Mouse (Mus musculus): ENCODE data around the gene Zan. TPM values are rescaled to one million over a fixed set of nuclear protein-coding genes. Genes with fewer than 3 reads are reported as not detected.

Zan gene
- polyA plus RNA-seq, 1 experiment from 2014 or later: 0.17 TPM

GRCm38 (mm10) chr5:137404081-137404480, 72.8 kb downstream of the Zan start:
- Histone ChIP-seq H3K4me3 (no peak overlapping the region), H3K4me1 (peaks cover 14% of the 10 kb centered on the region), H3K9ac (no peak overlapping the region), H3K27me3 (no peaks in the 10 kb centered on the region), H3K27ac (no peak overlapping the region), H3K36me3 (no peaks in the 10 kb centered on the region), H3K9me3 (no peaks in the 10 kb centered on the region), H3K4me2 (replicated peaks) (no peak overlapping the region)
- no peak for ATAC-seq (ENCODE audit: insufficient number of reproducible peaks, insufficient read depth, low FRiP score, low TSS enrichment)
- 70% methylated on average over 2 of the region's 2 CpGs for WGBS

GRCm38 (mm10) chr5:137394456-137394855, 82.4 kb downstream of the Zan start:
- Histone ChIP-seq H3K36me3 (no peaks in the 10 kb centered on the region), H3K4me2 (replicated peaks) (no peak overlapping the region), H3K4me3 (no peak overlapping the region), H3K4me1 (no peaks in the 10 kb centered on the region), H3K27ac (no peak overlapping the region), H3K27me3 (0 out of 2 replicates have a peak, but pooled peaks cover 5% of the 10 kb centered on the region), H3K9ac (no peak overlapping the region), H3K9me3 (no peaks in the 10 kb centered on the region)
- no peak for ATAC-seq (ENCODE audit: insufficient number of reproducible peaks, insufficient read depth, low FRiP score, low TSS enrichment)
- 46% methylated on average over 7 of the region's 7 CpGs for WGBS

DNA sequence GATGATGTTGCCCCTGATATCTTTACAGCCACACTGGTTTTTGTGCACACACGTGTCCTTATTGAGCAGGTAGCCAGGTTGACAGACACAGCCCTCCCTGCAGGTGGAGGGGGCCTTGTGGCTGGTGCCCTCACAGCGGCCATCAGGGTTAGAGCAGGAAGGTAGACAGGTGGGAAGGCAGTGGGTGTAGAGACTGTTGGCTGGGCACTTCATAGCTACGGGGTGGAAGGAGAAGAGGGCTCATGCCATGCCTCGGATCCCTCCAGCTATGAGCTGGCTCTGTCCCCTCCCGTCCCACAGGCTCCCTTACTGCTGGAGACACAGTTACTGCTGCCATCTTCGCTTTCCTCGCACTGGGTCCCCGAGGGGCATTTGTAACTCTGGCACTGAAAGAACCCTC, 85.2 kb downstream of the Zan start:
- Histone ChIP-seq H3K27me3 (0 out of 2 replicates have a peak, but pooled peaks cover 5% of the 10 kb centered on the region), H3K4me3 (no peak overlapping the region)
- 80% methylated on average over 8 of the region's 8 CpGs for whole genome bisulfite sequencing

DNA sequence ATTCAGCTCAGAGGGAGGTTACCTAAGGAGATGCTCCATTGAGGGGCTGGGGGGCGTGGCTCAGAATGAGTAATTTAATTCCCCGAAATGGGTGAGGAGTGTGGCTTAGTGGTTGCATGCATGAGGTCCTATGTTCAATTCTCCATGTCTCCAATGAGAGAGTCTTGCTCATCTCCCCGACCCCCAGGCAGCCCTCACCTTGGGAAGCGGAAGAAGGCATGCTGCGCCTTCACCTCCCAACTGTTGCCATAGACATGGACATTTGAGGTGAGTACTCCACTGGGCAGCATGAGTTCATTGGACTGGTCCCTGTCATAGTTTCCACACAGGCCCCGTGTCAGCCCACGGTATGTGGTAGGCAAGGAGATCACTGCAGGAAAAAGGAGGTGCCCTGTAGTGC, 90.2 kb downstream of the Zan start:
- no peaks in the 10 kb centered on the region for H3K9me3 ChIP-seq
- no peak overlapping the region for H3K4me3 ChIP-seq
- no peak for ATAC-seq (ENCODE audit: insufficient number of reproducible peaks, insufficient read depth, low FRiP score, low TSS enrichment)
- WGBS: 83% methylated on average over 7 of the region's 7 CpGs
- no peak overlapping the region for H3K27ac ChIP-seq
- H3K9ac ChIP-seq: no peak overlapping the region
- H3K4me2 ChIP-seq (replicated peaks): no peak overlapping the region
- no peaks in the 10 kb centered on the region for H3K36me3 ChIP-seq
- H3K27me3 ChIP-seq: no peaks in the 10 kb centered on the region
- no peaks in the 10 kb centered on the region for H3K4me1 ChIP-seq

More for the DNA sequence above, 85.2 kb downstream of the Zan start:
- Histone ChIP-seq H3K9me3 (no peaks in the 10 kb centered on the region), H3K27ac (no peak overlapping the region), H3K4me2 (replicated peaks) (no peak overlapping the region), H3K9ac (no peak overlapping the region), H3K36me3 (no peaks in the 10 kb centered on the region), H3K4me1 (no peaks in the 10 kb centered on the region)
- no peak for ATAC-seq (ENCODE audit: insufficient number of reproducible peaks, insufficient read depth, low FRiP score, low TSS enrichment)

- Histone ChIP-seq H3K9ac (no peak overlapping the region), H3K4me2 (replicated peaks) (no peak overlapping the region), H3K4me1 (0 out of 2 replicates have a peak, but pooled peaks cover 5% of the 10 kb centered on the region), H3K36me3 (no peaks in the 10 kb centered on the region), H3K27ac (no peak overlapping the region), H3K27me3 (no peaks in the 10 kb centered on the region), H3K4me3 (no peak overlapping the region), H3K9me3 (no peaks in the 10 kb centered on the region)
- 78% methylated on average over 7 of the region's 7 CpGs for WGBS
- ATAC-seq (ENCODE audit: insufficient number of reproducible peaks, insufficient read depth, low FRiP score, low TSS enrichment): no peak
Observed at GRCm38 (mm10) chr5:137383441-137383840, 93.4 kb downstream of the Zan start.

DNA sequence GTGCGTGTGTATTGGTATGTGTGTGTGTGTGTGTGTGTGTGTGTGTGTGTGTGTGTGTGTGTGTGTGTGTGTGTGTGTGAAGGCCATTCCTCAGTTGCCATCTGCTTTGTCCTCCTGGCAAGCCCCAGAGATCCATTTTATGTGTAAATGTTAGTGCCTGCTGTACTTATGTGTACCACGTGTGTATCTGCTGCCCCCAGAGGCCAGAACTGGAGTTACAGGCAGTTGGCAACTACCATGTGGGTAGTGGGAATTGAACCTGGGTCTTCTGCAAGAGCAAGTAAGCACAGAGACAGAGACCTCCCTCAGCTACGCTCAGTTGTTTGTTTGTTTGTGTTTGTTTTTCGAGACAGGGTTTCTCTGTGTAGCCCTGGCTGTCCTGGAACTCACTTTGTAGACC, 95.7 kb downstream of the Zan start:
- H3K4me1 ChIP-seq: peaks cover 11% of the 10 kb centered on the region; the same call in 1 of the 2 replicates
- no peak overlapping the region for H3K4me3 ChIP-seq
- no peaks in the 10 kb centered on the region for H3K27me3 ChIP-seq
- H3K36me3 ChIP-seq: no peaks in the 10 kb centered on the region; the same call in 1 of the 2 replicates
- H3K9me3 ChIP-seq: no peaks in the 10 kb centered on the region
- no peak overlapping the region for H3K4me2 ChIP-seq (replicated peaks)
- no peak for ATAC-seq (ENCODE audit: insufficient number of reproducible peaks, insufficient read depth, low FRiP score, low TSS enrichment)
- no peak overlapping the region for H3K27ac ChIP-seq
- 58% methylated on average over 4 of the region's 4 CpGs for WGBS
- H3K9ac ChIP-seq: no peak overlapping the region

GRCm38 (mm10) chr5:137377603-137378002, 99.3 kb downstream of the Zan start:
- no peak for ATAC-seq (ENCODE audit: insufficient number of reproducible peaks, insufficient read depth, low FRiP score, low TSS enrichment)
- H3K27ac ChIP-seq: no peak overlapping the region
- H3K4me1 ChIP-seq: peaks cover 11% of the 10 kb centered on the region; the same call in 1 of the 2 replicates
- no peaks in the 10 kb centered on the region for H3K27me3 ChIP-seq
- WGBS: 26% methylated on average over 11 of the region's 15 CpGs
- H3K4me3 ChIP-seq: no peak overlapping the region
- peaks cover 32% of the 10 kb centered on the region for H3K36me3 ChIP-seq
- H3K9ac ChIP-seq: no peak overlapping the region
- peak overlapping the region; percentile 34 for H3K4me2 ChIP-seq (replicated peaks)
- no peaks in the 10 kb centered on the region for H3K9me3 ChIP-seq

- Histone ChIP-seq H3K4me2 (replicated peaks) (peak overlapping the region; percentile 34), H3K36me3 (peaks cover 36% of the 10 kb centered on the region), H3K27me3 (no peaks in the 10 kb centered on the region), H3K9me3 (no peaks in the 10 kb centered on the region), H3K4me3 (no peak overlapping the region), H3K4me1 (peaks cover 11% of the 10 kb centered on the region; the same call in 1 of the 2 replicates), H3K9ac (peak overlapping the region; percentile 27; the same call in 1 of the 2 replicates), H3K27ac (no peak overlapping the region)
- 21% methylated on average over 10 of the region's 11 CpGs for WGBS
- ATAC-seq (ENCODE audit: insufficient number of reproducible peaks, insufficient read depth, low FRiP score, low TSS enrichment): no peak
Observed at GRCm38 (mm10) chr5:137377176-137377575, 99.7 kb downstream of the Zan start.

- peaks cover 11% of the 10 kb centered on the region; the same call in 1 of the 2 replicates for H3K4me1 ChIP-seq
- WGBS: 57% methylated on average over 9 of the region's 9 CpGs
- no peak for ATAC-seq (ENCODE audit: insufficient number of reproducible peaks, insufficient read depth, low FRiP score, low TSS enrichment)
- peaks cover 41% of the 10 kb centered on the region for H3K36me3 ChIP-seq
- H3K9ac ChIP-seq: no peak overlapping the region
- no peaks in the 10 kb centered on the region for H3K27me3 ChIP-seq
- no peak overlapping the region for H3K27ac ChIP-seq
- no peak overlapping the region for H3K4me3 ChIP-seq
- no peaks in the 10 kb centered on the region for H3K9me3 ChIP-seq
- H3K4me2 ChIP-seq (replicated peaks): no peak overlapping the region
Observed at GRCm38 (mm10) chr5:137376722-137377121, 100.1 kb downstream of the Zan start.

DNA sequence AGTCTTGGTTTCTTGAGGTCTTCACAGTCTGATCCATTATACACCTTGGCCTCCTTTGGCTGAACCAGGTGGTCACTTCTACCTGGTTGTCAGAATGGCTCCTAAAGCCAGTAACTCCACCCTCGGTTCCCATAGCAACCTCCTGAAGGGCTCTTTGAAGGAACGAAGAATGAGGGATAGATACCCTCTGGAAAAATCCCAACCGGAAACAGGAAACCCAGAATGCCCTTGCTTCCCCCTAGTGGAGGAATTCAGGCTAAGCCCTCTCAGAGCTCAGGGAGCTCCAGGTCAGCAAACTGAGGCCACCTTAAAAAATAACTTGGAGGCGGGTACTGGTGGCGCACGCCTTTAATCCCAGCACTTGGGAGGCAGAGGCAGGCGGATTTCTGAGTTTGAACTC, 100.7 kb downstream of the Zan start:
- peaks cover 46% of the 10 kb centered on the region for H3K36me3 ChIP-seq
- H3K4me2 ChIP-seq (replicated peaks): no peak overlapping the region
- WGBS: 30% methylated on average over 7 of the region's 7 CpGs
- H3K4me1 ChIP-seq: peaks cover 11% of the 10 kb centered on the region; the same call in 1 of the 2 replicates
- H3K27me3 ChIP-seq: no peaks in the 10 kb centered on the region
- H3K4me3 ChIP-seq: no peak overlapping the region
- no peak overlapping the region for H3K9ac ChIP-seq
- H3K27ac ChIP-seq: peak overlapping the region; percentile 46; the same call in 1 of the 2 replicates
- no peaks in the 10 kb centered on the region for H3K9me3 ChIP-seq
- ATAC-seq (ENCODE audit: insufficient number of reproducible peaks, insufficient read depth, low FRiP score, low TSS enrichment): no peak

GRCm38 (mm10) chr5:137375627-137376026, 101.2 kb downstream of the Zan start:
- no peak overlapping the region for H3K4me3 ChIP-seq
- H3K27me3 ChIP-seq: no peaks in the 10 kb centered on the region
- 18% methylated on average over 2 of the region's 2 CpGs for WGBS
- no peaks in the 10 kb centered on the region for H3K9me3 ChIP-seq
- no peak for ATAC-seq (ENCODE audit: insufficient number of reproducible peaks, insufficient read depth, low FRiP score, low TSS enrichment)
- H3K4me1 ChIP-seq: peaks cover 11% of the 10 kb centered on the region; the same call in 1 of the 2 replicates
- H3K9ac ChIP-seq: no peak overlapping the region
- peaks cover 52% of the 10 kb centered on the region for H3K36me3 ChIP-seq
- no peak overlapping the region for H3K4me2 ChIP-seq (replicated peaks)
- H3K27ac ChIP-seq: peak overlapping the region; percentile 46; the same call in 1 of the 2 replicates

GRCm38 (mm10) chr5:137374521-137375080, 102.3 kb downstream of the Zan start:
- no peak overlapping the region for H3K9ac ChIP-seq
- WGBS: 82% methylated on average over 4 of the region's 4 CpGs
- H3K9me3 ChIP-seq: no peaks in the 10 kb centered on the region
- H3K4me1 ChIP-seq: peaks cover 11% of the 10 kb centered on the region; the same call in 1 of the 2 replicates
- no peak for ATAC-seq (ENCODE audit: insufficient number of reproducible peaks, insufficient read depth, low FRiP score, low TSS enrichment)
- no peaks in the 10 kb centered on the region for H3K27me3 ChIP-seq
- H3K36me3 ChIP-seq: peaks cover 62% of the 10 kb centered on the region
- H3K27ac ChIP-seq: peak overlapping the region; percentile 38; the same call in 1 of the 2 replicates
- no peak overlapping the region for H3K4me2 ChIP-seq (replicated peaks)
- H3K4me3 ChIP-seq: no peak overlapping the region
